Mouse (Mus musculus) left cerebral cortex, adult 11 months (tissue): Measurements from ENCODE around the gene Frem3.

ENCODE experiments used
- DNase-seq: peaks from one replicate; pipeline ENCODE4 v3.0.0; 2022; ENCODE audit warnings: low spot score

Gene Frem3

GRCm38 (mm10) chr8:80610549-80611440 is at the start of gene Frem3:
TSS of gene Frem3 (plus strand) at chr8:80611080.
- DNase-seq, result no peak

- no peak for DNase-seq
Measured at GRCm38 (mm10) chr8:80564205-80564839, 46.6 kb upstream of the Frem3 start.

GRCm38 (mm10) chr8:80567471-80567870 is 43.4 kb upstream of the Frem3 start:
- no peak for DNase-seq

- DNase-seq, result no peak
Measured at GRCm38 (mm10) chr8:80568243-80568995, 42.5 kb upstream of the Frem3 start.

GRCm38 (mm10) chr8:80572417-80573061 is 38.3 kb upstream of the Frem3 start:
- no peak for DNase-seq

- no peak for DNase-seq
Measured at GRCm38 (mm10) chr8:80577126-80577525, 33.8 kb upstream of the Frem3 start.

- DNase-seq, result no peak
Measured at GRCm38 (mm10) chr8:80579038-80579437, 31.8 kb upstream of the Frem3 start.

- DNase-seq, result no peak
Measured at GRCm38 (mm10) chr8:80592626-80593025, 18.3 kb upstream of the Frem3 start.

- DNase-seq, result no peak
Measured at GRCm38 (mm10) chr8:80600600-80601170, 10.2 kb upstream of the Frem3 start.

GRCm38 (mm10) chr8:80601886-80602285 is 9.0 kb upstream of the Frem3 start:
- DNase-seq, result no peak

GRCm38 (mm10) chr8:80607082-80607481 is 3.8 kb upstream of the Frem3 start:
- no peak for DNase-seq

- no peak for DNase-seq
Measured at GRCm38 (mm10) chr8:80611441-80611751, 516 bp downstream of the Frem3 start.

- no peak for DNase-seq
Measured at GRCm38 (mm10) chr8:80619787-80620186, 8.9 kb downstream of the Frem3 start.

- DNase-seq, result no peak
Measured at GRCm38 (mm10) chr8:80647394-80647793, 36.5 kb downstream of the Frem3 start.

GRCm38 (mm10) chr8:80657639-80658038 is 46.8 kb downstream of the Frem3 start:
- no peak for DNase-seq

GRCm38 (mm10) chr8:80661055-80661454 is 50.2 kb downstream of the Frem3 start:
- no peak for DNase-seq

GRCm38 (mm10) chr8:80663476-80663875 is 52.6 kb downstream of the Frem3 start:
- no peak for DNase-seq

GRCm38 (mm10) chr8:80669277-80669901 is 58.5 kb downstream of the Frem3 start:
- DNase-seq, result no peak

GRCm38 (mm10) chr8:80682594-80682993 is 71.7 kb downstream of the Frem3 start:
- DNase-seq, result no peak

GRCm38 (mm10) chr8:80683756-80684335 is 73.0 kb downstream of the Frem3 start:
- DNase-seq, result no peak

- peak; percentile 12 for DNase-seq
Measured at GRCm38 (mm10) chr8:80688141-80688540, 77.3 kb downstream of the Frem3 start.
